Mouse (Mus musculus) testis, postnatal 10 days (tissue): ENCODE measurements around the gene Ankdd1b.

Source experiments
- DNase-seq: peaks from one replicate; pipeline ENCODE4 v3.0.0; 2021; ENCODE audit warnings: low spot score

Gene Ankdd1b

GRCm38 (mm10) chr13:96470957-96471356 is at the start of gene Ankdd1b:
Gene Ankdd1b (minus strand): TSS chr13:96471198.
- no peak for DNase-seq

- no peak for DNase-seq
Measured at GRCm38 (mm10) chr13:96517335-96517734, 46.3 kb upstream of the Ankdd1b start.

- no peak for DNase-seq
Measured at GRCm38 (mm10) chr13:96516249-96516648, 45.3 kb upstream of the Ankdd1b start.

GRCm38 (mm10) chr13:96514154-96514942 is 43.4 kb upstream of the Ankdd1b start:
- no peak for DNase-seq

GRCm38 (mm10) chr13:96511893-96512292 is 40.9 kb upstream of the Ankdd1b start:
- DNase-seq, result no peak

GRCm38 (mm10) chr13:96511262-96511661 is 40.3 kb upstream of the Ankdd1b start:
- no peak for DNase-seq

GRCm38 (mm10) chr13:96510635-96511034 is 39.6 kb upstream of the Ankdd1b start:
- DNase-seq, result no peak

GRCm38 (mm10) chr13:96507541-96507940 is 36.5 kb upstream of the Ankdd1b start:
- DNase-seq, result no peak

- no peak for DNase-seq
Measured at GRCm38 (mm10) chr13:96506313-96506712, 35.3 kb upstream of the Ankdd1b start.

GRCm38 (mm10) chr13:96505661-96506060 is 34.7 kb upstream of the Ankdd1b start:
- no peak for DNase-seq

GRCm38 (mm10) chr13:96499891-96500290 is 28.9 kb upstream of the Ankdd1b start:
- DNase-seq, result no peak

GRCm38 (mm10) chr13:96496630-96497029 is 25.6 kb upstream of the Ankdd1b start:
- no peak for DNase-seq

- DNase-seq, result no peak
Measured at GRCm38 (mm10) chr13:96490433-96490832, 19.4 kb upstream of the Ankdd1b start, which contains the start of gene Gm17622. Gene Gm17622 (plus strand): TSS chr13:96490733.

GRCm38 (mm10) chr13:96487968-96488367 is 17.0 kb upstream of the Ankdd1b start:
- DNase-seq, result no peak

- no peak for DNase-seq
Measured at GRCm38 (mm10) chr13:96487230-96487629, 16.2 kb upstream of the Ankdd1b start.

GRCm38 (mm10) chr13:96478991-96479390 is 8.0 kb upstream of the Ankdd1b start:
- no peak for DNase-seq

GRCm38 (mm10) chr13:96477226-96477625 is 6.2 kb upstream of the Ankdd1b start:
- DNase-seq, result no peak

GRCm38 (mm10) chr13:96470556-96470955 is 442 bp downstream of the Ankdd1b start:
- DNase-seq, result no peak

GRCm38 (mm10) chr13:96468678-96469077 is 2.3 kb downstream of the Ankdd1b start:
- DNase-seq, result no peak

- peak; percentile 57 for DNase-seq
Measured at GRCm38 (mm10) chr13:96465315-96465714, 5.7 kb downstream of the Ankdd1b start.

GRCm38 (mm10) chr13:96462644-96463043 is 8.4 kb downstream of the Ankdd1b start:
- DNase-seq, result no peak

GRCm38 (mm10) chr13:96458606-96459005 is 12.4 kb downstream of the Ankdd1b start:
- no peak for DNase-seq

GRCm38 (mm10) chr13:96458018-96458417 is 13.0 kb downstream of the Ankdd1b start:
- no peak for DNase-seq

GRCm38 (mm10) chr13:96457566-96457965 is 13.4 kb downstream of the Ankdd1b start:
- no peak for DNase-seq
